Mouse (Mus musculus): Measurements from ENCODE around the gene Srsf9. TPM values are rescaled to one million over a fixed set of nuclear protein-coding genes. Genes with fewer than 3 reads are reported as not detected.

The Srsf9 gene
- total and polyA plus RNA-seq, 3 experiments, result 80.0 to 170 TPM; not detected in 1

- peak; percentile 68; the same call in 1 of the 2 replicates for TF ChIP-seq ETS1 (IDR thresholded peaks at IDR 0.05; ENCODE audit: low read depth, low read length)
- TF ChIP-seq POLR2AphosphoS5 (IDR thresholded peaks at IDR 0.05; ENCODE audit: borderline replicate concordance, low read depth, low read length), result no peak
- TF ChIP-seq ZC3H11A (IDR thresholded peaks at IDR 0.05; ENCODE audit: low read depth, low read length), result no peak
- no peak for TF ChIP-seq SMC3 (IDR thresholded peaks at IDR 0.05; ENCODE audit: low read depth, low read length)
Measured at GRCm38 (mm10) chr5:115340577-115341313, 13.8 kb downstream of the Srsf9 start, which contains the start of the genes Gatc and Triap1 (continued).

- Histone ChIP-seq H3K36me3 (ENCODE audit: control insufficient read depth in 1 of 2, insufficient read depth in 2 of 2, low read length in 2 of 2) (peaks cover 5 to 11% of the 10 kb centered on the region in 2 experiments), H3K4me1 (ENCODE audit: control insufficient read depth in 1 of 2, insufficient read depth in 2 of 2, low read length in 2 of 2) (peaks cover 2 to 12% of the 10 kb centered on the region in 2 experiments), H3K27me3 (ENCODE audit: control insufficient read depth in 1 of 2, insufficient read depth in 2 of 2, low read length in 2 of 2) (no peaks in the 10 kb centered on the region), H3K4me3 (ENCODE audit: control insufficient read depth in 1 of 2, insufficient read depth in 1 of 2, low read depth in 2 of 2, low read length in 2 of 2) (peak overlapping the region; percentile 76 to 95), H3K9me3 (replicated peaks; ENCODE audit: insufficient read depth, low read length) (no peaks in the 10 kb centered on the region), H3K79me2 (ENCODE audit: control insufficient read depth, insufficient read depth, low read length, poor library complexity) (peaks cover 55% of the 10 kb centered on the region), H3K9ac (ENCODE audit: control insufficient read depth, low read depth, low read length, poor library complexity, severe bottlenecking) (peak overlapping the region; percentile 98), H3K27ac (ENCODE audit: control insufficient read depth, low read depth, low read length) (peak overlapping the region; percentile 86)
- DNase-seq (ENCODE audit: low read depth, low spot score), result peak; percentile 68
- TF ChIP-seq ZKSCAN1 (IDR thresholded peaks at IDR 0.05; ENCODE audit: low read depth, low read length) (no peak), ETS1 (IDR thresholded peaks at IDR 0.05; ENCODE audit: low read depth, low read length) (peak; percentile 88), POLR2A (IDR thresholded peaks at IDR 0.05; ENCODE audit: control insufficient read depth in 1 of 2, insufficient read depth in 1 of 2, low read depth in 1 of 2, low read length in 2 of 2, poor library complexity in 1 of 2) (0 out of 4 replicates have a peak, but pooled peaks have one; percentile 14 to 67), ZMIZ1 (IDR thresholded peaks at IDR 0.05; ENCODE audit: low read depth, low read length) (0 out of 2 replicates have a peak, but pooled peaks have one; percentile 8), POLR2AphosphoS2 (IDR thresholded peaks at IDR 0.05; ENCODE audit: low read length) (no peak; the same call in 1 of the 2 replicates), POLR2AphosphoS5 (IDR thresholded peaks at IDR 0.05; ENCODE audit: borderline replicate concordance, low read depth, low read length) (no peak), GABPA (IDR thresholded peaks at IDR 0.05; ENCODE audit: low read depth, low read length) (no peak), ELF1 (IDR thresholded peaks at IDR 0.05; ENCODE audit: low read depth, low read length) (0 out of 2 replicates have a peak, but pooled peaks have one; percentile 27), KAT2A (conservative IDR thresholded peaks at IDR 0.05; ENCODE audit: low read depth, low read length) (no peak), CHD1 (IDR thresholded peaks at IDR 0.05; ENCODE audit: low read depth, low read length) (no peak), MXI1 (IDR thresholded peaks at IDR 0.05; ENCODE audit: low read depth, low read length) (no peak), NELFE (IDR thresholded peaks at IDR 0.05; ENCODE audit: low read depth, low read length) (0 out of 2 replicates have a peak, but pooled peaks have one; percentile 41), ZC3H11A (IDR thresholded peaks at IDR 0.05; ENCODE audit: low read depth, low read length) (no peak), ZNF384 (IDR thresholded peaks at IDR 0.05; ENCODE audit: low read depth, low read length) (peak; percentile 91), UBTF (IDR thresholded peaks at IDR 0.05; ENCODE audit: borderline replicate concordance, insufficient read depth, low read depth, low read length) (no peak; the same call in 1 of the 2 replicates), MAX (IDR thresholded peaks at IDR 0.05; ENCODE audit: low read length) (no peak), RCOR1 (IDR thresholded peaks at IDR 0.05; ENCODE audit: low read depth, low read length) (no peak), JUND (IDR thresholded peaks at IDR 0.05; ENCODE audit: low read depth, low read length) (no peak), HCFC1 (IDR thresholded peaks at IDR 0.05; ENCODE audit: low read depth, low read length) (no peak), NRF1 (IDR thresholded peaks at IDR 0.05; ENCODE audit: insufficient read depth, low read depth, low read length, poor library complexity, severe bottlenecking) (no peak), CHD2 (IDR thresholded peaks at IDR 0.05; ENCODE audit: low read length) (no peak), TCF12 (IDR thresholded peaks at IDR 0.05; ENCODE audit: low read depth, low read length) (peak; percentile 56; the same call in 1 of the 2 replicates), E2F4 (IDR thresholded peaks at IDR 0.05; ENCODE audit: borderline replicate concordance, low read depth, low read length) (0 out of 2 replicates have a peak, but pooled peaks have one; percentile 36), SIN3A (IDR thresholded peaks at IDR 0.05; ENCODE audit: low read length) (peak; percentile 20; the same call in 1 of the 2 replicates), CTCF (IDR thresholded peaks at IDR 0.05 in 2 of 3, conservative IDR thresholded peaks at IDR 0.05 in 1 of 3; ENCODE audit: control insufficient read depth in 1 of 3, insufficient read depth in 1 of 3, low read depth in 2 of 3, low read length in 3 of 3, poor library complexity in 1 of 3, severe bottlenecking in 1 of 3) (no peak), SMC3 (IDR thresholded peaks at IDR 0.05; ENCODE audit: low read depth, low read length) (no peak), BHLHE40 (IDR thresholded peaks at IDR 0.05; ENCODE audit: borderline replicate concordance, low read depth, low read length) (no peak), MYC (IDR thresholded peaks at IDR 0.05; ENCODE audit: low read depth, low read length) (peak; percentile 39; the same call in 1 of the 2 replicates), EP300 (IDR thresholded peaks at IDR 0.05; ENCODE audit: low read depth in 1 of 2, low read length in 2 of 2) (peak; percentile 36 to 60; a peak in 3 of 4 replicates), USF2 (IDR thresholded peaks at IDR 0.05; ENCODE audit: borderline replicate concordance in 1 of 2, insufficient read depth in 1 of 2, low read depth in 1 of 2, low read length in 2 of 2) (no peak)
Measured at GRCm38 (mm10) chr5:115341314-115342165, 14.6 kb downstream of the Srsf9 start.
